Mouse (Mus musculus) lung, embryonic 14.5 days (tissue): ENCODE measurements around the gene 4930426L09Rik. TPM values are rescaled to one million over a fixed set of nuclear protein-coding genes. Genes with fewer than 3 reads are reported as not detected.

ENCODE experiments used
- ATAC-seq: fragments of 200-750 bp; cut with Nextera tagmentation; 2 replicates; pipeline ENCODE4 v1.8.0; 2017; ENCODE audit warnings: mild to moderate bottlenecking, moderate TSS enrichment, moderate library complexity; ENCODE audit not compliant: insufficient read depth
- DNase-seq: peaks from one replicate; pipeline ENCODE4 v3.0.0-alpha.2; 2015
- H3K27ac ChIP-seq: fragments of 300-500 bp; sonication (generic); 2 replicates; pipeline ENCODE4 v1.5.1; 2014; ENCODE audit warnings: low read depth, mild to moderate bottlenecking, moderate library complexity
- H3K27me3 ChIP-seq: fragments of 300-500 bp; sonication (generic); 2 replicates; pipeline ENCODE4 v1.6.1; 2014; ENCODE audit warnings: low read length, control low read depth; ENCODE audit not compliant: insufficient read depth
- H3K36me3 ChIP-seq: fragments of 300-500 bp; sonication (generic); 2 replicates; pipeline ENCODE4 v1.6.1; 2014; ENCODE audit warnings: control low read depth; ENCODE audit not compliant: insufficient read depth
- H3K4me1 ChIP-seq: fragments of 300-500 bp; sonication (generic); 2 replicates; pipeline ENCODE4 v1.6.1; 2014; ENCODE audit warnings: antibody characterized with exemption, control low read depth; ENCODE audit not compliant: insufficient read depth
- H3K4me2 ChIP-seq: fragments of 300-500 bp; sonication (generic); 2 replicates; pipeline ENCODE4 v1.6.1; 2014; ENCODE audit warnings: mild to moderate bottlenecking
- H3K4me3 ChIP-seq: fragments of 300-500 bp; sonication (generic); 2 replicates; pipeline ENCODE4 v1.5.1; 2014; ENCODE audit warnings: low read depth, low read length
- H3K9ac ChIP-seq: fragments of 300-500 bp; sonication (generic); 2 replicates; pipeline ENCODE4 v1.6.1; 2014
- H3K9me3 ChIP-seq: fragments of 300-500 bp; sonication (generic); 2 replicates; pipeline ENCODE4 v1.6.1; 2016; ENCODE audit warnings: low read depth, low read length, control low read depth
- CTCF ChIP-seq: IDR thresholded peaks from 2 replicates; pipeline ENCODE4 v1.5.1; 2016; ENCODE audit warnings: antibody characterized with exemption, low read depth
- WGBS: fragments of 180-500 bp; shearing (Covaris S2); extraction: QIAGEN DNeasy Blood & Tissue Kit; methylation state at CpG from one replicate; pipeline ENCODE4 v1.1.7; 2014; 5-methylcytosine and 5-hydroxymethylcytosine counted together
- polyA plus RNA-seq: library from polyadenylated mRNA; unstranded; fragments of >200 nt; fragmentation: Nextera tagmentation; extraction: Ambion mirVana; gene quantifications from 2 replicates; pipeline ENCODE4 v1.2.1, GENCODE M21; 2014

4930426L09Rik gene
- polyA plus RNA-seq, 1 experiment from 2014 or later = 0.57 TPM

DNA sequence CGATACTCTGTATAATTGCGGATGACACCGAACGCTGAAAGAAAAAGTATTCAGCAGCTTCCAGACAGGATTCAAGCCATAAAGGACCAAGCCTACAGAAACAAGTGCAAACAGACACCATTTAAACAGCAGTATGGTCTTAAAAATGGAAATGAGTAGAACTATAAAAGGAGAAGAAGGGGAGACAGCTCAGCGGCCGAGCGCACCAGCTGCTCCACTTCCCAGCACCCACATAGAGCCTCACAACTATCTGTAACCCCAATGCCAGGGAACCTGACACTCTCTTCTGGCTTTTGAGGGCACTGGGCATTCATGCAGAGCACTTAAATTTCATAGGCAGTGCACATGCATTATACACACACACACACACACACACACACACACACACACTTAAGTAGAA lies 18.5 kb upstream of the 4930426L09Rik start:
- Histone ChIP-seq H3K9me3 (no peaks in the 10 kb centered on the region), H3K4me3 (no peak overlapping the region), H3K27me3 (no peaks in the 10 kb centered on the region), H3K4me2 (no peak overlapping the region), H3K9ac (no peak overlapping the region), H3K27ac (no peak overlapping the region), H3K36me3 (no peaks in the 10 kb centered on the region), H3K4me1 (no peaks in the 10 kb centered on the region)
- DNase-seq = no peak
- WGBS = 88% methylated on average over 7 of the region's 7 CpGs
- no peak for TF ChIP-seq CTCF
- no peak for ATAC-seq

DNA sequence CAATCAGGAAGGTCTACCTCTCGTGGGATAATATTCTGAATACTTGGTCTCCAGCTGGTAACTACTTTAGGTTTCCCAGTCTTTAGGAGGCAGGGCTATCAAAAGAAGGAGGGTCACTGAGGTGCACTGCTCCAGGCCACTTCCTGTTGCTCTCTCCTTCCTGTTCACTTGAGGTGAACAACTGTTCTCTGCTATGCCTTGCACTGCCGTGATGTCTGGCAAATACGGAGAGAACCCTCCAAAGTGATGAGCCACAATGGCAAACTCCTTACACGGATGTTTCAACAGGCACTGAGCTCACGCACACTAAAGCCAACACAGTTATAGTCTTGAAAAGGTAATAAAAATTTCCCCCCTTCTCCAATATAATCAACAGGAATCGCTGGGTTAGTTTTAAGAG lies 15.6 kb upstream of the 4930426L09Rik start:
- WGBS = 75% methylated on average over 6 of the region's 6 CpGs
- Histone ChIP-seq H3K27ac (no peak overlapping the region), H3K9ac (no peak overlapping the region), H3K4me1 (no peaks in the 10 kb centered on the region), H3K4me2 (no peak overlapping the region), H3K4me3 (no peak overlapping the region), H3K27me3 (no peaks in the 10 kb centered on the region), H3K9me3 (no peaks in the 10 kb centered on the region), H3K36me3 (no peaks in the 10 kb centered on the region)
- TF ChIP-seq CTCF = no peak
- ATAC-seq = no peak
- no peak for DNase-seq

DNA sequence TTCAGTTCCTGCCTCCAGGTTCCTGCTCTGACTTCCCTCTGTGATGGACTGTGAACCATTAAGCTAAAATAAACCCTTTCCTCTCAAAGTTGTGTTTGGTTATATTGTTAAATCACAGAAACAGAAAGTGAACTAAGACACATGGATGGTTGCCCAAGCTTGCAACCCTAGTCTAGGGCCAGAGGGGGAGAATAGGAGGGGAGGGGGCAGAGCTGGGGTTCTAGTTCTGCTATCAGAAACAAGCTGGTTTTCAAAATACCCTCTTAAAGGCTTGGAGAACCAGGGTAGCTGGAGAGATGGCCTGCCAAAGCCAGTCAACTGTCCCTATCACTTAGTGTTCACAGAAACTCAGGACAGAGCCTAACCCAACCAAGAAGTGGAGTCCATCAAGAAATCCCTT lies 14.6 kb upstream of the 4930426L09Rik start:
- no peaks in the 10 kb centered on the region for H3K36me3 ChIP-seq
- no peaks in the 10 kb centered on the region for H3K27me3 ChIP-seq
- no peak overlapping the region for H3K9ac ChIP-seq
- ATAC-seq (no peak), DNase-seq (no peak)
- no peaks in the 10 kb centered on the region for H3K4me1 ChIP-seq
- TF ChIP-seq CTCF = no peak
- no peak overlapping the region for H3K4me3 ChIP-seq
- no peak overlapping the region for H3K27ac ChIP-seq
- H3K9me3 ChIP-seq = no peaks in the 10 kb centered on the region
- H3K4me2 ChIP-seq = no peak overlapping the region

DNA sequence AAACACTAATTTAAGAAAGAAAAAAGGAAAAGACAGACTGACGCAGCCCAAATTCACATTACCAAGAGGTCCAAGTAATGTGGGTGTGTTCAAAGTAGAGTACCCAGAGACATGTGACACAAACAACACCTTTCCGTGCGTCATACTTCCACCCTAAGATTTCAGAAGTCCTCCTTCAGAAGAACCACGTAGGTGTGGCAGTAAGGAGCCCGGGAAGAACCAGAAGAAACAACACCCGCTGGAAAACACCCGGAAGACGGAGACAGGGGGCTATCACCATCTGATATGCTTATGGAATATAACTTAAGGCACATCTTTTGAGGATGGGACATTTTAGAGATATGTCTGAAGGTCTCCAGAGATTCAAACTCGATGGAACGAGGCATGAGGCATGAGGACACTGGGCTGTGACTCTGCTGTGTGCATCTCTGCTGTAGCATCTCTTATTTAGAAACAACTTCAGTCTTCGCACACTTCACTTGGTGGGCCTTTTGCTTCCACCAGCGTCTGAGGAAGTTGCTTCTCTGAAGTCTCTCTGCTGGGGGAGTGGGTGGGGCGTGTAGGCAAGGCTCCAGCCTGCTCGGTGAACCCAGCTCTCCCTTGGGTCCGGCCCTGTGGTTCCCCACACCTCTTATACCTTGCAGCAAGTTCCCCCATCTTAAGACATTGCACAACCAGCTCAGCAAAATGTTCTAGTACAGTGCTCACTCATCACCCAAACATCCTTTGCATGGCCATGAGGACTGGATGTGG lies 13.9 kb upstream of the 4930426L09Rik start:
- 84% methylated on average over 15 of the region's 15 CpGs for WGBS
- no peak for DNase-seq
- TF ChIP-seq CTCF = no peak
- no peaks in the 10 kb centered on the region for H3K9me3 ChIP-seq
- no peaks in the 10 kb centered on the region for H3K4me1 ChIP-seq
- H3K9ac ChIP-seq = no peak overlapping the region
- no peak overlapping the region for H3K4me3 ChIP-seq
- H3K4me2 ChIP-seq = no peak overlapping the region
- no peaks in the 10 kb centered on the region for H3K27me3 ChIP-seq
- no peak for ATAC-seq
- H3K36me3 ChIP-seq = no peaks in the 10 kb centered on the region
- H3K27ac ChIP-seq = no peak overlapping the region

DNA sequence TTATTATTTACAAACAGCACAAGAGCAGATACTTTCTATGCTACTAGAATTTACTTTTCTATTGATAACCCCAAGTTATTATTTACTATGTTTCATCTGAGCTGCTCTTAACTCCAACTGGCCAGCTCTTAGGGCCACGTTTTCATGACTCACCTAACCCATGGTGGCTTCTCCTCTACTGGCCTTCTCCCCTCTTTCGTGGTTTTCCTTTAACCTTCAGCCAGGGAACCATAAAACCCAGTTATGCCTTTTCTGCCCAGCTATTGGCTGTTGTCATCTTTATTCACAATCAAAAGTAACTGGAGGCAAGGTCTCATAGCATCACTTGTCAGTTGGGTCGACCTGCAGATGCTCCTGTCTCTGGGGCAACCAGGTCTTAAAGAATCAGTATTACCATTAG lies 12.6 kb upstream of the 4930426L09Rik start:
- no peaks in the 10 kb centered on the region for H3K4me1 ChIP-seq
- H3K27me3 ChIP-seq = no peaks in the 10 kb centered on the region
- H3K4me3 ChIP-seq = no peak overlapping the region
- H3K36me3 ChIP-seq = no peaks in the 10 kb centered on the region
- no peak overlapping the region for H3K9ac ChIP-seq
- WGBS = 82% methylated on average over 3 of the region's 3 CpGs
- DNase-seq (no peak), ATAC-seq (no peak)
- no peak overlapping the region for H3K27ac ChIP-seq
- H3K4me2 ChIP-seq = no peak overlapping the region
- no peak for TF ChIP-seq CTCF
- no peaks in the 10 kb centered on the region for H3K9me3 ChIP-seq

DNA sequence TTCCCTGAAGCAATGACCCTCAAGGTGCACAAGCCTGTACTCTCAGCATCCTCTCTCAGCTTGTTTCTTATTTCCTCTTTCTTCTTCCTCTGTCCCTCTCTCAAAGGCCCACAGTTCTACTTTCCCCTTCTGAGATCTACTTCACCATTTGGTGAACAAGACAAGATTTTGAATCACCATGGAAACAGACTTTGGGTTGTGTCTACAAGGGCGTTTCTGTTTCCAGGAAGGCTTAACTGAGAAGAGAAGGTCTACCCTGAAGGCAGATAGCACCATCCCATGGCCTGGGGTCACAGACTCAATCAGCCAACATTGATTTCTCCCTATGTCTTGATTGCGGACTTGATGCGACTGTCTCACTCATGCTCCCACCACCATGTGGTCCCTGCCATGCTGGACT lies 9.3 kb upstream of the 4930426L09Rik start:
- DNase-seq (no peak), ATAC-seq (no peak)
- no peak overlapping the region for H3K9ac ChIP-seq

DNA sequence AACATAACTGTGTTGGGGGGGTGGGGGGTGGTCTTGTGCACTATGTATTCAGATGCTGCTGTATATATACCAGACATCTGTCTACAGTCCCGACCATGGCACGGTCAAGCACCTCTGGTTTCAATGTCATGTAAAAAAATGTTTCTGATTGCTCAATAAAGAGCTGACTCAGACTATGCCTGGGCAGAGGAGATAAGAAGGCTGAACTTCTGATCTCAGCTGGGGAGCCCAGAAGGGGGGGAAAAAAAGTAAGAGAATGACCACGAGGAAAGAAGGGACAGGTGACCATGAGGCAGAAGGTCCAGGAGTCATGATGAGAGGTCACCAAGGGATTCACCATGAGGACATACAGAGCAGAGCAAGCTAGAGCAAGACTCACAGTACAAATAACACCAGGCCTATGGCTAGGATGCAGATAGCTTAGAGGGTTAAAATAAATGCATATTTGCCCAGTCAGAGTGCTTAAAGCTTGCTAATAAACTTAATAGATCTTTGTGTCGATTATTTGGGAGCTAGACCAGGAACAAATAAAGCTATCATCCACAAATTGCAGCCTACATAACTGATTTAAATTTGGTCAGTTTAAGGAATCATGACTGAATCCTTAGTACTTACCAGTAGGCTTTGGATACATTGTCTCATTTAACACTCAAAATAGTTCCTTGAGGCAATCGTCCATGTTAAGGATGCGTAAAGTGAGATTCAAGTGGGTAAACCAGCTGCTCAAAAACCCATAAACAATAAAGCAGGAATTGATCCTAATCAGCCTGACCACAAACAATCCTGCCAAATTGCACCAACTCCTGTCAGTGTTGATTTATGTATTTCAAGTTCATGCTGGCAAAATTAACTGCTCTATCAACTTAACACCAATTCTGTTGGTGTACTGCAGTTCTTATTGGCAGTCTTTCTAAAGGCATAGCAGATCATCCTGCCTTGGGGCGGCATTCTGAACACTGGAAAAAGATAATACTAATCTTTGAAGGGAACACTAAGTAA lies 5.3 kb upstream of the 4930426L09Rik start:
- no peak for DNase-seq
- no peaks in the 10 kb centered on the region for H3K27me3 ChIP-seq
- H3K27ac ChIP-seq = no peak overlapping the region
- ATAC-seq = no peak
- H3K9ac ChIP-seq = no peak overlapping the region
- no peak for TF ChIP-seq CTCF
- WGBS = 60% methylated on average over 7 of the region's 7 CpGs
- peaks cover 3% of the 10 kb centered on the region; the same call in 1 of the 2 replicates for H3K9me3 ChIP-seq
- H3K36me3 ChIP-seq = no peaks in the 10 kb centered on the region
- H3K4me1 ChIP-seq = no peaks in the 10 kb centered on the region
- no peak overlapping the region for H3K4me2 ChIP-seq
- no peak overlapping the region for H3K4me3 ChIP-seq

More for the DNA sequence above, 9.3 kb upstream of the 4930426L09Rik start:
- Histone ChIP-seq H3K4me1 (no peaks in the 10 kb centered on the region), H3K4me2 (no peak overlapping the region), H3K27me3 (no peaks in the 10 kb centered on the region), H3K9me3 (peaks cover 3% of the 10 kb centered on the region; the same call in 1 of the 2 replicates), H3K27ac (no peak overlapping the region), H3K4me3 (no peak overlapping the region), H3K36me3 (no peaks in the 10 kb centered on the region)
- no peak for TF ChIP-seq CTCF
- 86% methylated on average over 3 of the region's 3 CpGs for WGBS
